Mouse (Mus musculus): ENCODE data around the gene Wfdc5. TPM values are rescaled to one million over a fixed set of nuclear protein-coding genes. Genes with fewer than 3 reads are reported as not detected.

Wfdc5 gene
- total RNA-seq, 2 experiments from 2014 or later = not detected

- no peak for DNase-seq (ENCODE audit: extremely low spot score in 1 of 2, low spot score in 1 of 2)
Observed at GRCm38 (mm10) chr2:164134563-164134962, 48.0 kb downstream of the Wfdc5 start.

GRCm38 (mm10) chr2:164131586-164131985 lies 51.0 kb downstream of the Wfdc5 start:
- no peak for DNase-seq (ENCODE audit: extremely low spot score in 1 of 2, low spot score in 1 of 2)

GRCm38 (mm10) chr2:164128576-164129411 lies 53.7 kb downstream of the Wfdc5 start:
- DNase-seq (ENCODE audit: extremely low spot score in 1 of 2, low spot score in 1 of 2) = no peak

GRCm38 (mm10) chr2:164127297-164127696 lies 55.2 kb downstream of the Wfdc5 start:
- DNase-seq (ENCODE audit: extremely low spot score in 1 of 2, low spot score in 1 of 2) = no peak

- DNase-seq (ENCODE audit: extremely low spot score in 1 of 2, low spot score in 1 of 2) = peak; percentile 34 to 64
Observed at GRCm38 (mm10) chr2:164126533-164126955, 56.0 kb downstream of the Wfdc5 start.

Other genes starting within 250 kb of the Wfdc5 start
- gene Ywhab, start 187.8 kb downstream of the Wfdc5 start, total RNA-seq (2021) = 100 to 1,000 TPM; 506 to 588 TPM
- gene Pabpc1l, start 157.3 kb downstream of the Wfdc5 start, total RNA-seq (2021) = 1 to 10 TPM in 1 of 2 experiments, under 1 TPM in 1; 0.32 to 1.3 TPM
- 10 to 100 TPM; 47.8 to 48.6 TPM for gene Stk4, start 112.4 kb downstream of the Wfdc5 start, total RNA-seq (2021)
- 10 to 100 TPM; 86.8 to 95.2 TPM for gene Tomm34, start 111.6 kb downstream of the Wfdc5 start, total RNA-seq (2021)
- 1 to 10 TPM; 4.4 to 5.0 TPM for gene Kcns1, start 11.6 kb downstream of the Wfdc5 start, total RNA-seq (2021)
- not detected for gene Wfdc12, start 7.9 kb upstream of the Wfdc5 start, total RNA-seq (2021)
- not detected for gene Wfdc15a, start 17.4 kb upstream of the Wfdc5 start, total RNA-seq (2021)
- not detected for gene Wfdc15b, start 38.9 kb upstream of the Wfdc5 start, total RNA-seq (2021)
- not detected for gene Svs2, start 55.7 kb upstream of the Wfdc5 start, total RNA-seq (2021)
- not detected for gene Svs3b, start 73.9 kb upstream of the Wfdc5 start, total RNA-seq (2021)
- gene Svs4, start 95.7 kb upstream of the Wfdc5 start, total RNA-seq (2021) = not detected
- not detected for gene Svs3a, start 106.5 kb upstream of the Wfdc5 start, total RNA-seq (2021)
- not detected for gene Svs6, start 134.0 kb upstream of the Wfdc5 start, total RNA-seq (2021)
- not detected for gene Svs5, start 150.0 kb upstream of the Wfdc5 start, total RNA-seq (2021)
- under 1 TPM; 0.59 to 0.68 TPM for gene Slpi, start 206.4 kb upstream of the Wfdc5 start, total RNA-seq (2021)
- under 1 TPM; 0.34 to 0.45 TPM for gene Rbpjl, start 220.4 kb upstream of the Wfdc5 start, total RNA-seq (2021)
- 10 to 100 TPM; 13.0 to 17.5 TPM for gene Matn4, start 222.4 kb upstream of the Wfdc5 start, total RNA-seq (2021)